Mouse (Mus musculus) yolk sac, embryonic 10.5 days (tissue): ENCODE measurements around the gene Rsrc2.
"Not testable (repeated sequence)": the region's sequence is repeated elsewhere in the genome, so short reads cannot be mapped to it uniquely, and the experiment has no call there.

Experiments
- DNase-seq: peaks from one replicate; pipeline ENCODE4 v3.0.0-alpha.2; 2017; ENCODE audit warnings: low spot score

Rsrc2 gene

DNA sequence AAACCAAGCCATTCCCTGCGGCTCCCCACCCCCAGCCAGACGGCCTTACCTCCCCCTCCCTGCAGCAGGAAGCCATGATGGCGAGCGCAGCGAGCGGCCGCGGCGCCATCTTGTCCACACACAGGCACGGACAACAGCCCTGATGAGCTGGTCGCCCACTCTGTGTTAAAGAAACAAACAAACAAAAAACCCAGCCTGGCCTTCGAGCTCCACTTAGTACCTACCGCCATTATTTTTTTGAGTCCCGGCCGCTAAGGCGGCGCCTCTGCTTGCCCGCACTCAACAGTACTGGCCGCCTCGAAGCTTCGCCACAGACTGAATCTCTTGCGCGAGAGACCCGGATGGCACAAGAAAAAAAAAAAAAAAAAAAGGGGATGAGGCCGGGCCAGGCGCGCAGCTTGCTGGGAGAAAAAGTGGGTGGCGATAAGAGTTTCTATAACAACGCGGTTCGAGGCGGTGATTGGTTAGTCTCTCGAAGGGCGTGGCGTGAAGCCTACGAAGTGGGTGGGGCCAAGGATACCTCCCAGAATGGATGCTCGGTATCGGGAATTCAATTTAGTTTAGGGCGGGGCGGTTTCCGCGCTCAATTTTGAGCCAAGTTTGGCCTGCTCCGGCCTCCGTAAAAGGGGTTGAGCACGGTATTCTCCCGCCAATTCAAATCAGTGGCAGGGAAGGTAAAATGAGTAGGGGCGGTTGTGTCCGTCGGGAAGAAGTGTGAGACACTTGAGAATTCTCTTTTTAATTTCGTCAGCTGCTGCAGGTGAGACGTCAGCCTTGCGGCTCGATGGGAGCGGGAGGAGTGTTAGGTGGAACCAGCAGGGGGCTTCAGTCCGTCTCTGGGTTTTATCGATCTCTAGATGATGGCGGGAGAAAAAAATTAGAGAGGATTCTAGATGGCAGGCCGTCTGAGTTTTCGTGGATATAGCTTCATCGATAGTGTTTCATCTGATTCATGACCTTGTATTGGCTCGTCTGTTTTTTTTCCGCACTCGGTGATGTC, at the start of gene Rsrc2, which contains the start of gene Kntc1:
Gene Rsrc2, minus strand, starts transcription at position 350 of the 1,000 bp plus-strand sequence.
Gene Kntc1, plus strand, starts transcription at position 652 of the 1,000 bp plus-strand sequence.
- DNase-seq: peak; percentile 100

DNA sequence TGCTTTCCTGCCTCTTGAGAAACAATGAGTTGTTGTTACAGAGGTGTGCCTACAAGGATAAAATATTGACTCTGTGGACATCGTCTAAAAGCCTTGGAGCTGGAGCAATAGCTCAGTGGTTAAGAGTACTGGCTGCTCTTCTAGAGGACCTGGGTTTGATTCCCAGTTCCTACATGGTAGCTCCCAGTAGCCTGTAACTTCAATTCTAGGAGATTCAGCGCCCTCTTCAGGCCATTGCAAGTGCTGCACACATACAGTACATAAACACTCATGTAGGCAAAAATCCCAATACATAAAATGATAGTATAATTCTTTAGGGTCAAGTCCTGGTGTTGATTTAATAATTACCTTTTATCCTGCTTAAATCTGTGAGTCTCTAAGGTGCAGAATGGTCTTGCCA, 43.9 kb upstream of the Rsrc2 start:
- no peak for DNase-seq

DNA sequence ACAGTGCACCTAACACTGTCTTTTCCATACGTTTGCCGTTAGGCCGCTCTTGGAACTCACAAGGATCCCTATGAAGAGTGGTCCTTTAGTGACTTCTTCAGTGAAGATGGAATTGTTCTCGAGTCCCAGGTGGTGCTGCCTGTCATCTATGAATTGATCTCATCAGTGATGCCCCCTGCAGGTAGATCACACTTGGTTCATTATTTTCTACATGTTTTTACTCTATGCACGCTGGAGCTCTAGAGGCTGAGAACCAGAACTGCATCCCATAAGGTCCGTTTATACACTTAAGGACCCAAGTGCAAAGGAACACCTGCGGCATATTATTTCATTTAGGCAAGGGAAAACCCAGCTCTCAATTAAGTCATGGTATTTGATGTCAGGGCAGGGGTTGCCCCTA, 39.8 kb upstream of the Rsrc2 start:
- DNase-seq: no peak

DNA sequence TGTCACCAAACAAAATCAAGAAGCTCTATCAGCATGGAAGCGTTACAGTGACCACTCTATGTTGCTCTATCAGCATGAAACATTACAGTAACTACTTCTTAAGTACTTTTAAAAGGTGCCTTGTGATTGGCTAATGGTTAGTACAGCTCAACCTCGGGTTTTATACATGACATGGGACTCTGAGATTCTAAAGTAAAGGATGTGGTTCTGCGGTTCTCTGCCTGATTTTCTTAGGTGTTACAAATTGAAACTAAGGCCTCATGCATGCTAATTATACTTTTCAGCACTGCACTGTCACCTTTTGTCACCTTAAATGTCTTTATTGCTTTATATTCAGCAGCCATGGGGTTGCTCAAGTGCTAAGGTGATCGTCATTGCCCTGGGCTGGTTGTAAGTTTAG, 32.6 kb upstream of the Rsrc2 start:
- DNase-seq: no peak

DNA sequence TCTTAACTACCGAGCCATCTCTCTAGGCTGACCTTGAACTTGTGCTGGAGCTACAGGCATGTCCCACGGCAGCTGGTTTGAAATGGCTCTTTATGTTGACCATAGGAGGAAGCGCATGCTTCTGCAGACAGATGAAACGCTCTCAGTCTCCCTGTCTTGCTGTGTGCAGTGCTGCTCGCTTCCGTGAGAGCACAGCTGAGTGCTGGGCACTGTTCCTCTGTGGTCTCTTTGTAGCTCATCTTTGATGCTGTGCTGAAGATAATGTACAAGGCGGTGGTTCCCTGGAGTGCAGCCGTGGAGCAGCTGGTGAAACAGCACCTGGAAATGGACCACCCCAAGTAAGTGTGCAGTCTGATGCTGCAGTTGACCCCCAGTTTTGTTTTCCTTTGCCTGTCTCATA, 31.5 kb upstream of the Rsrc2 start:
- DNase-seq: no peak

DNA sequence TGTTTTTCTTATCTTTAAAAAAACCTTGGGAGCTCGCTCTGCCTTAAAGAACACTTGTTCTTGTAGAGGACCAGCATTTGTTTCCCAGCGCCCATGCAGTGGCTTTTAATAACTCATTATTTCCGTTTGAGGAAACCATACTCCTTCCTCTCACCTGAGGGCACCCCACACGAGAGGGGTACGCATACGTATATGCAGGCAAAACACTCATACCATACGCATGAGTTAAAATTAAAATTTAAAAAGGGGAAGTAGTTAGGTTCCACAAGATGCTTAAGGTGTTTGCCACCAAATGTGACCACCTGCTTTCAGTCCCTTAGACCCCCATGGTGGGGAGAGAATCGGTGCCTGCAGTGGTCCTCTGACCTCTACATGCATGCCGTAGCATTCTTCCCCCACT, 24.2 kb upstream of the Rsrc2 start:
- DNase-seq: no peak

DNA sequence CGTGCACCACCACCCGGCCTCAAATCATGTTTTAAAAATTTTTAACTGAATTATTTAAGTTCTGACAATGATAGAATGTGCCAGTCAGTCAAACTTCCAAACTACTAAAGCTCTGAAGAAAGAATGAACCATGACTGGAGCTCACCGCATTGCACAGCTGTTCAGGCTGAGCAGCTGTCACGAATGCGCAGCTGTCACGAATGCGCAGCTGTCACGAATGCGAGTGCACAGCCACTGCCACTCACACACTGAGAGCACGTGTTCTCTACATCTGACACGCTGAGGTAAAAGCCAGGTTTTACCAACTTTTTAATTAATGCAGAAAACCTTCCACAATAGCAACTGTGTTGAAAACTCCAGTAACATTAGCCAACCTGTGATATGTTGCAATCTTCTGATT, 17.2 kb upstream of the Rsrc2 start:
- DNase-seq: not testable (repeated sequence)

DNA sequence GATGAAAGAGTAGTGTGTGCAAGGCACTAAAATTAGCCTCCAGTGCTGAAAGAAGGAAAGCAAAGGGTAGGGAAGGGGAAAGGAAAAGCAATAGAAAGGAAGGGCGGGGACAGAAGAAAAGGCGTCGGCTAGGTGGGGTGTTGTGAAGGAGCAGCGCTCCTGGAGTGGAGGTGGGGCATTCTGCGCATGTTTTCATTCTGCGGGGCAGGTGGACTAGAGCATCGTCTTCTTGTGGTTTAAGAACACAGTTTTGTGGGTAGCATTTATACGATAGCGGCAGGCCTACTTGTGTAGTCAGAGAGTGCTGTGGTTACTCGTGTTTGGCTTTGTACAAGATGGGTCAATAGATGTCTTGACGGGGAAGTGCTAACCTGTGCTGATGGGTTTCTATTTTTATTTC, 16.3 kb upstream of the Rsrc2 start:
- DNase-seq: no peak

DNA sequence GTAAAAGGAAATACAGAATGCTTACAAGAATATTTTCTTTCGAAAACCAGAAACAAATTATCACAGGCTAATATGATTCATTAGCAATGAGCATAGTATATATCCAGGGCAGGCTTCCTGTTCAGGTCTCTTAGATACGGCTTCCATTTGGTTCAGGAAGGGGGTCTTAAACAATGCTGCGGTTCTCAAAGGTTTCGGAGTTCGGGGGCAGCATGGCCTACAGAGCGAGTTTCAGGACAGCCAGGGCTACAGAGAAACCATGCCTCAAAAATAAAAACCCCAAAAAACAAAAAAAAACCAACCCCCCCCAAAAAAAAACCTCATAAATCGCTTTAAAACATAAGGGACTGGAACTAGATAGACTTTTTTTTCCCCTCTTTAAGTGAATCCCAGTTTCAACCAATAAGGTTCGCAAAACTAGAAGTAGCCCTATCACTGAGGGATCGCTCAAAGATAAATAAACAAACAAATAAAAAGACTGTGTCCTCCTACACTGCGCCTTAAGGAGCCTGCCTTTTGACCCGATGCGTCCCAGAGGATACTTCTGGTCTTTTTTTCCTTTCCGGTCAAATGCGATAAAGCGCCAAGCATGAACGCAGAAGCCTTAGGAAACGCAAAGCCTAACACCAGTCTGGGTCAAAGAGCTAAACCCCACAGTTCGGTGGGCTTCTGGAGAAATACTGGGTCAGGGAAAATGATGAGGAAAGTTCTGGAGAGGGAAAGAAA, 712 bp downstream of the Rsrc2 start:
- no peak for DNase-seq

DNA sequence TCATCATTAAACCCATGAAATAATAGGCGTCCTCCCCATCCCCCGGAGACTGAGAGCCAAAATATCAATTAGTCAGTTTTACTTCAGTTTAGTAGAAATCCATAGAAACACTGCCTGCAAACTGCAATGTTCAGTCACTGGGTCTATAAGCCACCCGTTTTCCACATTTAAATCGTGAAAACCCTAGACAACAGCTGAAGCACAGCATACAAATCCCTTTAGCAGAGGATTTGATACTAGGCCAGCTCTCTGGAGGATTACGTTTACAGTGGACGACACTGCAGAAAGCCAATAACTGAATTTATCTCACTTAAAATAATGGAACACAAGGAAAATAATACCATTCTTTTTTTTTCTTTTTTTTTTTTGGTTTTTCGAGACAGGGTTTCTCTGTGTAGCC, 1.6 kb downstream of the Rsrc2 start:
- DNase-seq: no peak

DNA sequence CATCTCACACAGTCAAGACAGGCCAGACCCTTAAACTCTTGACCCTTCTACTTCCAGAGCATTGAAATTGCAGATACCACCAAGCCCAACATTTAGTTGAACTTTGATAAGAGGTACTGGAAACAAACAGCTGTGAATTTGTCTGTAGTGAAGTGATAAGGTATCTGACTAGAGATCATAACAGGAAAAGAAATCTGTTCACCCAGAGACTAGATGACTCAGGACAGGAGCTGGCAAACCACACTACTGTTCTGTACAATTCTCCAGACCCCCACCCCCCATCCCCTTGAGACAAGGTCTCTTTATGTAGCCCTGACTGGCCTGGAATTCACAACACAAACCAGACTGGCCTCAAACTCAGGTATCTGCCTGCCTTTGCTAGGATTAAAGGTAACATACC, 3.0 kb downstream of the Rsrc2 start:
- peak; percentile 4 for DNase-seq

DNA sequence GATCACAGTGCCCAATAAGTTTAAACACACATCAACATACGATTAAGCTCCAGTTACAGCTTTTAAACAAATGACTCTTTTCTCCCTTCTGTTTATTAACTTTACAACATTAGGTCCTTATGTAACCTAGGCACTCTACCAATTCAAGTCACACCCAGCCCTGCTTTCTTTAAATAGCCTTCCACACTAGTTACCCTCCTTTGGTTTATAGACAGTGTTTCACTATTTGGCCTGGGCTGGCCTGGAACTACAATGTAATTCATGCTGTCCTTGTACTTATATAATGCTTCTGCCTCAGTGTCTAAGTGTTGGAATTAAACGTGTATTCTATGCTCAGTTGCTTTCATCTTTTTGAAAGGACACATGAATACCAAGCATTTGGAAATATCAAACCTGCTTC, 4.9 kb downstream of the Rsrc2 start:
- DNase-seq: no peak

DNA sequence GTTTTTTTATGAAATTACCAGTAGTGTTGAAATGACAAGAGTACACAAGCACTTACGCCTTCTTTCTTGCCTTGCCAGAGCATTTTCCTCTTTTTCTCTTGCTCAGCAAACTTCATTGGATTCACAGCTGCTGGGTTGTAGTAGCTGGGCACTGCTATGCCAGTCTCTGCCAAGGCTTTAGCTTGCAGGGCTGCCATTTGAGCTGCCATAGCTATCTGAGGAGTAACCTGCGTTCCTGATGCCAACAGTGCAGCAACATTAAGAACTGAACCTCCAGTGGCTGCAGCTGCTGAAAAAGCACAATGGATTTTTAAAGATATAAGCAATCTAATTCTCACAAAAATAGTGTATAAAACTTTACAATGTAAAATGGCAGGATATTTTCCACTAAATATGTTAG, 18.2 kb downstream of the Rsrc2 start:
- no peak for DNase-seq

DNA sequence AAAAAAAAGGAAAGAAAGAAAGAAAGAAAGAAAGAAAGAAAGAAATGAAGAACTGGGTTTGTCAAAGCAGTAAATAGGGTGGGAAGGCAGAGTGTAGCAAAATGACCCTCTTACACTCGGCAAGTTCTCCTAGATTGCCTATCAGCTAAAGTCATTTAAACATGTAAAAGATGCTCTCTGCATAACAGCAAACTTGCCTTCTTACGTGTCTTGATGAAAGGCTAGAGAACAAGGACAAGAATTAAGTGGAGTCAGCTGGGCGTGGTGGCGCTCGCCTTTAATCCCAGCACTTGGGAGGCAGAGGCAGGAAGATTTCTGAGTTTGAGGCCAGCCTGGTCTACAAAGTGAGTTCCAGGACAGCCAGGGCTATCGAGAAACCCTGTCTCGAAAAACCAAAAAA, 25.4 kb downstream of the Rsrc2 start:
- DNase-seq: not testable (repeated sequence)

DNA sequence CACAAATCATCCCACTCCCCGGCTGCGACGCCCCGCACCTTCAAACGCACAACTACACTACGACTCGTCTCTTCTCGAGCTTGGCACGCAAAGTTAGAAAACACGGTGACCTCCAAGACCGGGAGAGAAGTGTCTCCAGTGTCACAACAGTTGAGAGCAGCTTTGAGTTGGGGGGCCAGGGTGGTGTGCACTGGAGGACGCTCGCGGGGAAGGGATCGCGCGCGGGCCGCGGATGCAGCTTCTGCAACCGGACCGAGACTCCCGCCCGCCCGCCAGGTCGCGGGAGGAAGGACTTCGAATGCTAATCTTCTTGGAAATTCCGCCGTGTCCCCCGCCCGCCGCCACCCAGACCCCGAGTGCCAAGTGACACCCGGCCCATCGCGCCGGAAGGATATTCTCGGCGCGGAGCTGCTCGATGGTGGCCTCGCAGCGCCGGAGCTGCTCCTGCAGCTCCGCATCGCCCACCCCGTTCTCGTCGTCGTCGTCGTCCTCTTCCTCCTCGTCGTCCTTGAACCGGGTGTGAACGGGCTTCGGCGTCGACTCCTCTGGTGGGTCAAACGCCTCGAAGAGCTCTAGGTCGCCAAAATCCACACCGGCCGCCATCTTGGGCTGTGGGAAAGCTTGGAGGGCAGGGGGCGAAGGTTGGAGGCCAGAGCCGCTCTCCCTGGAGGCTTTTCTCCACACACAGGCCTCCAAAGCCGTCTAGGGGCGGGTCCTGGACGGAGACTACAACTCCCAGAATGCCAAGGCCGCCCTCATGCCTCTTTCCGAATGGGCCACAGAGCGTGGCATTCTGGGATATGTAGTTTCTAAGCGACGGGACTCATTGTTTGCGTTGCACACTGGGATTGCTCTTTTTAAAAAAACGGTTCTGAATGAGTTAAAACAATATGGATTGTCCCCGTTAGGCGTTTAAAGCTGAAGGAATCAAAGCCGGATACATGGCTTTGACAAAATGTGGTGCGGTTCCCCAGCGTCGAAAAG, 28.6 kb downstream of the Rsrc2 start, which contains the start of gene Zcchc8:
Gene Zcchc8, minus strand, starts transcription at position 773 of the 984 bp plus-strand sequence.
- peak; percentile 99 for DNase-seq

DNA sequence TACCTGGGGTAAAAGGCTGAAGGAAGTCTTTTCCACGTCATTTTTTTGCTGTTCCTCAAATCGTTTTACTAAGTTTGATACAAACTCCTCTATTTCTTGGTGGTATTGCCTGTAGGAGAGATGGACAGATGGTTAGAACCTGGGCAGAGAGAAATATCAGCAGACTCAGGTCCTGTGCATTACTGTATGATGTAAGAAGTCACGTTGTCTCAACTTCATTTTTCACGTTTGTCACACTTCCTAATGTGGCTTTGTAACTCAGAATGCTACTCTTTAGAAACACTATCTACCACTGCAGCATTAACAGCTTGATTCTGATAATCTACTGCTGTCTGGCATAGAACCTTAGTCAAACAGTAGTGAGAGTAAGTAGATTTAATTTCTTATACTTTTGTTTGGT, 34.6 kb downstream of the Rsrc2 start:
- DNase-seq: no peak

DNA sequence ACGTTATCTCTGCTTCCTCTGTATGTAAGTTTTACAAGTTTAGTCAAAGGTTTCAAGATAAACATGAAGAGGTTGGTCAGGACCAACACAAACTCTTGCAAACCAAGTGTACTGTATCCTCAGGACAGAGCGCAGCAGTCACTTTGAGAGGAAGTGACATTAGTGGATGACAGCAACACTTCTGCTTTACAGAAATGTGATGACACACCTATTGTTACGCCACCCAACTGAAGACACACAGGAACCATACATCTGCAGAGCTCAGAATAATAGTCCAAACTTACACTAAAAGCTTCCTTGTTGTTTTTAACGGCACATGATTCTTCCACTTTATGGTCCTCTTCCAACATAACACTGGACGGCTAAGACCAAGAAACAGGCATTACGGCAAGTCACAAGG, 35.4 kb downstream of the Rsrc2 start:
- no peak for DNase-seq

DNA sequence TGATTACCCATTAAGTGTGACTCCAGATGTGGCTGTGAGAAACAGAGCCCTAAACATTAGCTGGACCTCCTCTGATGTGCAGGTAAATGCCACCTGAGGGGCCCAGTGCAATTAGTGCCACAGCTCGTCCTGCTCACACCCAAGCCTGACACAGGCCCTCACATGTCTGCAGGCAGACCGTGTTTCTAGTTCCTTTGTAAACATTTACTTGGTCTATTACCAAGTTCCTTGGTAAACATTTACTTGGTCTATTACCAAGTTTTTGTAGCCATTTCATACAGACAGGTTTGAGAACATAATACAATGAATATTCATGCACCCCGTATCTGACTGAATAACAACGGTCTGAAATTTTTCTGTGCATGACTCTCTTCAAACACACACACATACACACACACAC, 39.6 kb downstream of the Rsrc2 start:
- DNase-seq: no peak

DNA sequence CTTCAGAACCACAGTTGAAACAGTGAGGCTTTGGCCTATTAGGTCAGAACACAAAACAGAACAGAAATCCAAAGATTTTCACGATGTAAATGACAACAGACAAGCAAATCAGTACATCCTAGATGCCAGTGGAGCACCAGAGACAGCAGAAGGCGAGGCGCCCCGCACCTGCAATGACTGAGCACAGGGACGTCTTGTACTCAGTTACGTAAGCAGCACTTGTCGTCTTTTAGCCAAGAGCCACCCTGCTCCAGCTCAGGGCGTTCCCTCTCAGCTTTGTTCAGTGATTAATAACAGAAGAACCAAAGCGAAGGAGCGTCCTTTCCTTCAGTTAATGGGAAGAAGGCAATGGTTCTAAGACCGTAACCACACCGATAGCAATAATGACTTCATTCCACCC, 40.6 kb downstream of the Rsrc2 start:
- DNase-seq: no peak

DNA sequence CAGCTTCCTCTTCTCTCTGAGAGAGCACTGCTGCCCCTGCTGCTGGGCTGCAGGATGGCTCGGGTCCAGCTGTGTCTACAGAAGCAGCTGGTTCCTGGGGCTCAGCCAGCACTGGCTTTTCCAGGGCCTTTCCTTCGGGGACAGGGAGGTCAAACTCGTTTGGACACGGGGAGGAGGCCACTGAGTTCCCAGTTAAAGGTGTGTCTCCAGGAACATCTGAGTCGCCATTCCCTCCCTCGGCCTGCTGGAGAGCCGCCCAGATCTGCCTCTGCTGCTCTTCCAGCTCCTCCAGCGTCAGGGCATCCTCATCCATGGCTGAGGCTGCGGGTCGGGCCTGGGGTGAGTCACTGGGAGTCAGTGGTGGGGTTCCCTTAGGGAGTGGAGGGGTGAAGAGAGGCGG, 48.6 kb downstream of the Rsrc2 start:
- DNase-seq: no peak

DNA sequence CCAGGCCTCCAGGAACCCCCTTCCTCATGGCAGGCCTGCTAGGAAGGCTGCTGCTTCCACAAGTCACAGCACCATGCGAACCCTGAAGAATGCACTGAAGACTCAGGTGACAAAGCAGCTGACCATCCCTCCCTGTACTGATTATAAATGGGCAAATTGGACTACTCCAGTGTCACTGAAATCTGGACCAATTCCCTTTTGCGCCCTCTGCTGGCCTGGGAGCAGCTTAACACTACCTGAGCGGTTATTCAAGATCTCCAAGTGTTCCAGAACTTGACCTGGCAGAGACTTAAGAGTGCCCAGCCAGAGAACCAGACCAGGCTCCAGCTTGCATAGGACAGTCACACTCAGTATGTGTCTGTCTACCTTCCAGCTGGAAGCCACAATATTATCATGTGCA, 50.0 kb downstream of the Rsrc2 start:
- peak; percentile 49 for DNase-seq

DNA sequence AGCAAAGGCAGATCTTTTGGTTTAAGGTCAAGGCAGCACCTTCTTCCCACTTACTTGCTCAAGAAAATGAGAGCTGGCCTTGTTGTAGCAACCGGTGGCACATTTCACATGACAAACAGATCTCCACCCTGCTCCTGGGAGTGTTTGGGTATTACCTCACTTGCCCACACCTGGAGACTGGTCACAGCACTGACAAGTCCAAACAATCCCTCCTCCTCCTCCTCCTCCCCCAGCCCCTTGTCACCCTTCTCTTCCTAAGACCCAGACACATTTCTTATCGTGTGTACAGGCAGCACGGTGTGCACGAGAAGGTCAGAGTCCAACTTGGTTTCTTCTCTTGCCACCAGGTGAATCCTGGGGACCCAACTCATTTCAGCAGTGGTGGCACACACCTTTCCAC, 52.3 kb downstream of the Rsrc2 start:
- peak; percentile 74 for DNase-seq
